Mouse (Mus musculus): ENCODE results near the gene Iqsec3. TPM values are rescaled to one million over a fixed set of nuclear protein-coding genes. Genes with fewer than 3 reads are reported as not detected.

Gene Iqsec3
- polyA plus RNA-seq (2012), result not detected in 2 replicates

- Histone ChIP-seq H3K36me3 (ENCODE audit: control insufficient read depth) (no peaks in the 10 kb centered on the region), H3K9me3 (ENCODE audit: control insufficient read depth, low read length) (no peaks in the 10 kb centered on the region), H3K4me3 (replicated peaks) (no peak within 1 kb of the TSS), H3K4me1 (ENCODE audit: control insufficient read depth) (no peaks in the 10 kb centered on the region), H3K27me3 (ENCODE audit: control insufficient read depth) (peaks cover 24% of the 10 kb centered on the region)
- TF ChIP-seq GATA1 (IDR thresholded peaks at IDR 0.05; ENCODE audit: low read length), result no peak
- TF ChIP-seq TAL1 (IDR thresholded peaks at IDR 0.05; ENCODE audit: low read length), result no peak
Observed at GRCm38 (mm10) chr6:121473093-121473821, at the start of gene Iqsec3. Gene Iqsec3 (minus strand): TSS chr6:121473678.

- Histone ChIP-seq H3K4me1 (ENCODE audit: control insufficient read depth) (no peaks in the 10 kb centered on the region), H3K36me3 (ENCODE audit: control insufficient read depth) (no peaks in the 10 kb centered on the region), H3K27me3 (ENCODE audit: control insufficient read depth) (no peaks in the 10 kb centered on the region), H3K9me3 (ENCODE audit: control insufficient read depth, low read length) (no peaks in the 10 kb centered on the region), H3K4me3 (replicated peaks) (no peak overlapping the region)
- TF ChIP-seq GATA1 (IDR thresholded peaks at IDR 0.05; ENCODE audit: low read length) (no peak), TAL1 (IDR thresholded peaks at IDR 0.05; ENCODE audit: low read length) (no peak)
Observed at GRCm38 (mm10) chr6:121522106-121522705, 48.7 kb upstream of the Iqsec3 start.

GRCm38 (mm10) chr6:121521030-121521429 is 47.6 kb upstream of the Iqsec3 start:
- Histone ChIP-seq H3K4me3 (replicated peaks) (no peak overlapping the region), H3K9me3 (ENCODE audit: control insufficient read depth, low read length) (no peaks in the 10 kb centered on the region), H3K27me3 (ENCODE audit: control insufficient read depth) (no peaks in the 10 kb centered on the region), H3K36me3 (ENCODE audit: control insufficient read depth) (no peaks in the 10 kb centered on the region), H3K4me1 (ENCODE audit: control insufficient read depth) (no peaks in the 10 kb centered on the region)
- no peak for TF ChIP-seq GATA1 (IDR thresholded peaks at IDR 0.05; ENCODE audit: low read length)
- TF ChIP-seq TAL1 (IDR thresholded peaks at IDR 0.05; ENCODE audit: low read length), result no peak

GRCm38 (mm10) chr6:121519896-121520295 is 46.4 kb upstream of the Iqsec3 start:
- TF ChIP-seq TAL1 (IDR thresholded peaks at IDR 0.05; ENCODE audit: low read length) (no peak), GATA1 (IDR thresholded peaks at IDR 0.05; ENCODE audit: low read length) (no peak)
- Histone ChIP-seq H3K9me3 (ENCODE audit: control insufficient read depth, low read length) (no peaks in the 10 kb centered on the region), H3K4me1 (ENCODE audit: control insufficient read depth) (no peaks in the 10 kb centered on the region), H3K36me3 (ENCODE audit: control insufficient read depth) (no peaks in the 10 kb centered on the region), H3K27me3 (ENCODE audit: control insufficient read depth) (no peaks in the 10 kb centered on the region), H3K4me3 (replicated peaks) (no peak overlapping the region)

GRCm38 (mm10) chr6:121519266-121519810 is 45.9 kb upstream of the Iqsec3 start:
- TF ChIP-seq TAL1 (IDR thresholded peaks at IDR 0.05; ENCODE audit: low read length) (no peak), GATA1 (IDR thresholded peaks at IDR 0.05; ENCODE audit: low read length) (no peak)
- H3K27me3 ChIP-seq (ENCODE audit: control insufficient read depth), result no peaks in the 10 kb centered on the region
- H3K4me3 ChIP-seq (replicated peaks), result no peak overlapping the region
- no peaks in the 10 kb centered on the region for H3K36me3 ChIP-seq (ENCODE audit: control insufficient read depth)
- H3K9me3 ChIP-seq (ENCODE audit: control insufficient read depth, low read length), result no peaks in the 10 kb centered on the region
- H3K4me1 ChIP-seq (ENCODE audit: control insufficient read depth), result no peaks in the 10 kb centered on the region

GRCm38 (mm10) chr6:121517726-121518125 is 44.2 kb upstream of the Iqsec3 start:
- no peak for TF ChIP-seq TAL1 (IDR thresholded peaks at IDR 0.05; ENCODE audit: low read length)
- no peak for TF ChIP-seq GATA1 (IDR thresholded peaks at IDR 0.05; ENCODE audit: low read length)
- no peaks in the 10 kb centered on the region for H3K9me3 ChIP-seq (ENCODE audit: control insufficient read depth, low read length)
- no peaks in the 10 kb centered on the region for H3K36me3 ChIP-seq (ENCODE audit: control insufficient read depth)
- H3K4me1 ChIP-seq (ENCODE audit: control insufficient read depth), result no peaks in the 10 kb centered on the region
- no peak overlapping the region for H3K4me3 ChIP-seq (replicated peaks)
- no peaks in the 10 kb centered on the region for H3K27me3 ChIP-seq (ENCODE audit: control insufficient read depth)

- Histone ChIP-seq H3K4me3 (replicated peaks) (no peak overlapping the region), H3K36me3 (ENCODE audit: control insufficient read depth) (no peaks in the 10 kb centered on the region), H3K4me1 (ENCODE audit: control insufficient read depth) (no peaks in the 10 kb centered on the region), H3K9me3 (ENCODE audit: control insufficient read depth, low read length) (no peaks in the 10 kb centered on the region), H3K27me3 (ENCODE audit: control insufficient read depth) (no peaks in the 10 kb centered on the region)
- TF ChIP-seq TAL1 (IDR thresholded peaks at IDR 0.05; ENCODE audit: low read length), result no peak
- TF ChIP-seq GATA1 (IDR thresholded peaks at IDR 0.05; ENCODE audit: low read length), result no peak
Observed at GRCm38 (mm10) chr6:121510381-121510780, 36.9 kb upstream of the Iqsec3 start.

GRCm38 (mm10) chr6:121509871-121510270 is 36.4 kb upstream of the Iqsec3 start:
- Histone ChIP-seq H3K27me3 (ENCODE audit: control insufficient read depth) (no peaks in the 10 kb centered on the region), H3K4me1 (ENCODE audit: control insufficient read depth) (no peaks in the 10 kb centered on the region), H3K9me3 (ENCODE audit: control insufficient read depth, low read length) (no peaks in the 10 kb centered on the region), H3K4me3 (replicated peaks) (no peak overlapping the region), H3K36me3 (ENCODE audit: control insufficient read depth) (no peaks in the 10 kb centered on the region)
- no peak for TF ChIP-seq GATA1 (IDR thresholded peaks at IDR 0.05; ENCODE audit: low read length)
- no peak for TF ChIP-seq TAL1 (IDR thresholded peaks at IDR 0.05; ENCODE audit: low read length)

GRCm38 (mm10) chr6:121508266-121508665 is 34.8 kb upstream of the Iqsec3 start:
- no peaks in the 10 kb centered on the region for H3K36me3 ChIP-seq (ENCODE audit: control insufficient read depth)
- H3K9me3 ChIP-seq (ENCODE audit: control insufficient read depth, low read length), result no peaks in the 10 kb centered on the region
- TF ChIP-seq TAL1 (IDR thresholded peaks at IDR 0.05; ENCODE audit: low read length), result no peak
- TF ChIP-seq GATA1 (IDR thresholded peaks at IDR 0.05; ENCODE audit: low read length), result no peak
- H3K27me3 ChIP-seq (ENCODE audit: control insufficient read depth), result no peaks in the 10 kb centered on the region
- no peak overlapping the region for H3K4me3 ChIP-seq (replicated peaks)
- H3K4me1 ChIP-seq (ENCODE audit: control insufficient read depth), result no peaks in the 10 kb centered on the region
